Mouse (Mus musculus): ENCODE measurements around the gene Tubgcp5.

- TF ChIP-seq MYOD1 (IDR thresholded peaks at IDR 0.05; ENCODE audit: control insufficient read depth in 1 of 3, insufficient read length in 2 of 3, low read depth in 2 of 3), result no peak
- TF ChIP-seq POLR2A (IDR thresholded peaks at IDR 0.05; ENCODE audit: insufficient read length, low read depth), result no peak
- no peak for TF ChIP-seq E2F4 (IDR thresholded peaks at IDR 0.05; ENCODE audit: insufficient read depth)
- no peak for TF ChIP-seq TCF12 (IDR thresholded peaks at IDR 0.05; ENCODE audit: insufficient read depth, poor library complexity, severe bottlenecking)
Measured at GRCm38 (mm10) chr7:55792280-55792679, 1.7 kb upstream of the Tubgcp5 start.

Measured in myocyte (in vitro differentiated cells).